9 mouse cellular contexts compared by ENCODE assay signal in the genomic region with DNA sequence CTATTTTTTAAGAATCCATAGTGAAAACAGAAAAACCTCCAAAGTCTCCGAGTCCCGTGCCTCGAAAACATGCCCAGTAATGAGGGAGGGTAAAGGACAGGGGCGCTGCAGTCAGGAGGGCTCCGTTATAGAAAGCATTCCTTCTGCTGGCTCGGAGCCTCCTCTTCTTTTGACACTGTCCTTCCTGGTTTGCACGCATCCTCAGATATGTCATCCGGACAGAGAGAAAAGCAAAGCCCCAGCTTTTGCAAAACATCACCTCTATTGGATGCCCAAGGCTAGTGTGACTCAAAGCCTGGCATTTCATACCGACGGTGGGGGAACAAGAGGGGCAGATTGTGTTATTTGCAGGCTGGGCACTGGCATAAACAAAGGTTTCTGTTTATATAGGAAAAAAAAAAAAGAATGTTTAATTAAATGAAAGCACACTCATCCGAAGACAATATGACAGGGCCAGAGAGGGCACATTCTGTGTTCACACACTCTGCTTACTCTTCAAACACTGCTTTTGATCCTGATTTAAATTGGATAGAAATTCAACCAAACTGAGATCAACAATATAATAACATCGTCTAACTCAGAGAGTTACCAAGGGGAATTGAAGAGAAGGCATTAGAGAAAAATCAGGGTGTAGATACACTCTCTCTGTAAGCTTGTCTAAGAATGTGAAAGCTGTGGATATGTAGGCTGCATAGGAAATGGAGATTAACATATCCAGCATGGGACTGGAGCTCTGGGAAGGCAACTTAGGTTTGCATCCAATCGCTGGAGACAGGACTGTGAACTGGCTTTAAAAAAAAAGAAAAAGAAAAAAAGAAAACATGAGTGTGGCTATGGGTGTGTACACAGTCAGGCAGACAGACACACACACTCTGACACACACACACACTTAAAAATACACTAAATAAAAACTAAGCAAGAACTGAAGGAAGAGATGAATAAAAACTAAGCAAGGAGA.
DNase-seq lines count a peak whose midpoint lies in the region; ATAC-seq and TF ChIP-seq lines count a peak whose summit lies in the region.
"Had no signal": no experiment of that assay in that cellular context is flagged by ENCODE, and none has a peak within 500 bp of the region (broad histone marks: within the 10 kb centered on the region; RNA-seq: fewer than 3 reads in every experiment).

No protein-coding gene starts in this region.

- no peak overlapping the region for H3K9ac ChIP-seq in forebrain, embryonic 12.5 days
- H3K9ac ChIP-seq in midbrain, embryonic 11.5 days (ENCODE audit: low read length), result no peak overlapping the region
- H3K9ac ChIP-seq: embryonic facial prominence, embryonic 13.5 days had no signal

- ATAC-seq in forebrain, embryonic 12.5 days (ENCODE audit: low FRiP score), result peak; percentile 60
- peak; percentile 82 for ATAC-seq in midbrain, embryonic 11.5 days (ENCODE audit: low FRiP score)

- no peaks in the 10 kb centered on the region for H3K4me1 ChIP-seq in cerebellum, adult 2 months (ENCODE audit: control insufficient read depth, insufficient read depth, low read length)
- H3K4me1 ChIP-seq in forebrain, embryonic 12.5 days, result peaks cover 20% of the 10 kb centered on the region
- H3K4me1 ChIP-seq in midbrain, embryonic 11.5 days (ENCODE audit: control insufficient read depth, insufficient read depth, low read length), result peaks cover 12% of the 10 kb centered on the region; the same call in 1 of the 2 replicates

- 66% methylated on average over 13 of the region's 13 CpGs for WGBS in cerebellum, adult 2 months
- 40% methylated on average over 13 of the region's 13 CpGs for WGBS in forebrain, embryonic 12.5 days
- WGBS in midbrain, embryonic 11.5 days, result 55% methylated on average over 13 of the region's 13 CpGs

- no peak for TF ChIP-seq CTCF in cerebellum, adult 2 months (IDR thresholded peaks at IDR 0.05; ENCODE audit: borderline replicate concordance, insufficient read depth, low read depth, low read length)

- no peak overlapping the region for H3K4me3 ChIP-seq in cerebellum, adult 2 months (replicated peaks; ENCODE audit: insufficient read depth, low read depth, low read length)
- no peak overlapping the region for H3K4me3 ChIP-seq in forebrain, embryonic 12.5 days (replicated peaks)
- no peak overlapping the region for H3K4me3 ChIP-seq in midbrain, embryonic 11.5 days (ENCODE audit: low read depth, low read length)
- H3K4me3 ChIP-seq: embryonic facial prominence, embryonic 13.5 days had no signal

- no peaks in the 10 kb centered on the region for H3K27me3 ChIP-seq in cerebellum, adult 2 months (ENCODE audit: control insufficient read depth, insufficient read depth, low read length)
- H3K27me3 ChIP-seq in forebrain, embryonic 12.5 days, result no peaks in the 10 kb centered on the region
- no peaks in the 10 kb centered on the region for H3K27me3 ChIP-seq in midbrain, embryonic 11.5 days (ENCODE audit: control insufficient read depth, insufficient read depth, low read length)
- H3K27me3 ChIP-seq: embryonic facial prominence, embryonic 13.5 days had no signal

- DNase-seq in cerebellum, adult 2 months, result peak; percentile 6 to 7
- DNase-seq in cerebellum, adult 8-10 months, result no peak
- DNase-seq in layer of hippocampus, postnatal 14 days (ENCODE audit: low spot score in 2 of 2), result peak; percentile 6 to 10
- DNase-seq in layer of hippocampus, postnatal 36 days, result no peak
- peak; percentile 84 for DNase-seq in midbrain, embryonic 11.5 days (ENCODE audit: low spot score, missing footprints)
- no peak for DNase-seq in testis, postnatal 10 days (ENCODE audit: low spot score)
- DNase-seq in gastrocnemius, postnatal 25 days, result no peak

- TF ChIP-seq POLR2A in cerebellum, adult 2 months (IDR thresholded peaks at IDR 0.05; ENCODE audit: borderline replicate concordance, insufficient read depth, low read length), result no peak

- H3K4me2 ChIP-seq in forebrain, embryonic 12.5 days, result no peak overlapping the region
- no peak overlapping the region for H3K4me2 ChIP-seq in midbrain, embryonic 11.5 days
- H3K4me2 ChIP-seq: embryonic facial prominence, embryonic 13.5 days had no signal

- H3K27ac ChIP-seq in cerebellum, adult 2 months (ENCODE audit: insufficient read depth, low read length), result no peak overlapping the region
- peak overlapping the region; percentile 60; the same call in 1 of the 2 replicates for H3K27ac ChIP-seq in forebrain, embryonic 12.5 days
- H3K27ac ChIP-seq in midbrain, embryonic 11.5 days (ENCODE audit: low read depth, low read length), result peak overlapping the region; percentile 44
- H3K27ac ChIP-seq: embryonic facial prominence, embryonic 13.5 days had no signal

- H3K36me3 ChIP-seq in forebrain, embryonic 12.5 days (replicated peaks), result no peaks in the 10 kb centered on the region
- H3K36me3 ChIP-seq in midbrain, embryonic 11.5 days (ENCODE audit: control insufficient read depth, insufficient read depth, low read length), result no peaks in the 10 kb centered on the region
- H3K36me3 ChIP-seq: embryonic facial prominence, embryonic 13.5 days had no signal

- H3K9me3 ChIP-seq in forebrain, embryonic 12.5 days, result no peaks in the 10 kb centered on the region
- H3K9me3 ChIP-seq in midbrain, embryonic 11.5 days (ENCODE audit: control insufficient read depth, low read length), result no peaks in the 10 kb centered on the region
- H3K9me3 ChIP-seq: embryonic facial prominence, embryonic 13.5 days had no signal

Comparison
In these comparisons a context has a peak if more than half of its experiments do, and no peak if none do; other contexts are left out.
1. DNase-seq: peak in cerebellum, adult 2 months (2 of 2), layer of hippocampus, postnatal 14 days (2 of 2) and midbrain, embryonic 11.5 days (single experiment); none in cerebellum, adult 8-10 months (single experiment), layer of hippocampus, postnatal 36 days (0 of 2), testis, postnatal 10 days (single experiment) and gastrocnemius, postnatal 25 days (single experiment).